Mouse (Mus musculus): ENCODE measurements at regions not wholly inside any gene's neighbourhood (a gene's known extent, or its start where the extent isn't known, plus 50 kb on each side); places are given as distances from the start of the nearest gene placed in this dataset.

- no peak overlapping the region for H3K27ac ChIP-seq
- no peak overlapping the region for H3K4me3 ChIP-seq
- no peak overlapping the region for H3K4me2 ChIP-seq
- no peaks in the 10 kb centered on the region for H3K4me1 ChIP-seq
- no peaks in the 10 kb centered on the region for H3K27me3 ChIP-seq
- H3K9me3 ChIP-seq, result no peaks in the 10 kb centered on the region
- no peaks in the 10 kb centered on the region for H3K36me3 ChIP-seq
- no peak overlapping the region for H3K9ac ChIP-seq
- WGBS, result 91% methylated on average over 3 of the region's 3 CpGs
- no peak for ATAC-seq (ENCODE audit: borderline replicate concordance, extremely low read depth, low FRiP score, low TSS enrichment)
These were observed 536.2 kb upstream of the Adgrl2 start for GRCm38 (mm10) chr3:149526509-149526908.

GRCm38 (mm10) chr3:149519575-149519929 is 529.2 kb upstream of the Adgrl2 start:
- H3K4me1 ChIP-seq, result peaks cover 11% of the 10 kb centered on the region; the same call in 1 of the 2 replicates
- H3K4me2 ChIP-seq, result peak overlapping the region; percentile 78
- no peak overlapping the region for H3K9ac ChIP-seq
- H3K4me3 ChIP-seq, result peak overlapping the region; percentile 37
- ATAC-seq (ENCODE audit: borderline replicate concordance, extremely low read depth, low FRiP score, low TSS enrichment), result no peak
- H3K27me3 ChIP-seq, result peaks cover 20% of the 10 kb centered on the region
- H3K36me3 ChIP-seq, result no peaks in the 10 kb centered on the region
- 18% methylated on average over 15 of the region's 15 CpGs for WGBS
- H3K9me3 ChIP-seq, result no peaks in the 10 kb centered on the region
- H3K27ac ChIP-seq, result no peak overlapping the region

GRCm38 (mm10) chr3:149518928-149519574 is 528.7 kb upstream of the Adgrl2 start:
- no peaks in the 10 kb centered on the region for H3K36me3 ChIP-seq
- H3K9ac ChIP-seq, result no peak overlapping the region
- no peak for ATAC-seq (ENCODE audit: borderline replicate concordance, extremely low read depth, low FRiP score, low TSS enrichment)
- peaks cover 20% of the 10 kb centered on the region for H3K27me3 ChIP-seq
- H3K4me3 ChIP-seq, result peak overlapping the region; percentile 37
- WGBS, result 5% methylated on average over 27 of the region's 27 CpGs
- peak overlapping the region; percentile 78 for H3K4me2 ChIP-seq
- no peak overlapping the region for H3K27ac ChIP-seq
- no peaks in the 10 kb centered on the region for H3K9me3 ChIP-seq
- H3K4me1 ChIP-seq, result peaks cover 11% of the 10 kb centered on the region; the same call in 1 of the 2 replicates

GRCm38 (mm10) chr3:149517537-149517936 is 527.2 kb upstream of the Adgrl2 start:
- Histone ChIP-seq H3K36me3 (no peaks in the 10 kb centered on the region), H3K9me3 (no peaks in the 10 kb centered on the region), H3K4me1 (peaks cover 11% of the 10 kb centered on the region; the same call in 1 of the 2 replicates), H3K27ac (no peak overlapping the region), H3K4me2 (no peak overlapping the region), H3K4me3 (no peak overlapping the region), H3K27me3 (peaks cover 20% of the 10 kb centered on the region), H3K9ac (no peak overlapping the region)
- WGBS, result 84% methylated on average over 11 of the region's 11 CpGs
- no peak for ATAC-seq (ENCODE audit: borderline replicate concordance, extremely low read depth, low FRiP score, low TSS enrichment)

- Histone ChIP-seq H3K9ac (no peak overlapping the region), H3K9me3 (no peaks in the 10 kb centered on the region), H3K4me1 (no peaks in the 10 kb centered on the region), H3K36me3 (no peaks in the 10 kb centered on the region), H3K27ac (no peak overlapping the region), H3K27me3 (no peaks in the 10 kb centered on the region), H3K4me3 (no peak overlapping the region), H3K4me2 (no peak overlapping the region)
- ATAC-seq (ENCODE audit: borderline replicate concordance, extremely low read depth, low FRiP score, low TSS enrichment), result no peak
- WGBS, result 87% methylated on average over 6 of the region's 6 CpGs
These were observed 518.8 kb upstream of the Adgrl2 start for GRCm38 (mm10) chr3:149509178-149509577.

- H3K4me1 ChIP-seq, result no peaks in the 10 kb centered on the region
- H3K4me3 ChIP-seq, result no peak overlapping the region
- no peak overlapping the region for H3K27ac ChIP-seq
- no peak overlapping the region for H3K4me2 ChIP-seq
- no peak overlapping the region for H3K9ac ChIP-seq
- no peaks in the 10 kb centered on the region for H3K36me3 ChIP-seq
- WGBS, result 80% methylated on average over 10 of the region's 10 CpGs
- no peaks in the 10 kb centered on the region for H3K9me3 ChIP-seq
- no peaks in the 10 kb centered on the region for H3K27me3 ChIP-seq
- ATAC-seq (ENCODE audit: borderline replicate concordance, extremely low read depth, low FRiP score, low TSS enrichment), result no peak
These were observed 518.3 kb upstream of the Adgrl2 start for GRCm38 (mm10) chr3:149508671-149509070.

GRCm38 (mm10) chr3:149505692-149506091 is 515.3 kb upstream of the Adgrl2 start:
- Histone ChIP-seq H3K27ac (no peak overlapping the region), H3K4me2 (no peak overlapping the region), H3K9ac (no peak overlapping the region), H3K27me3 (no peaks in the 10 kb centered on the region), H3K9me3 (no peaks in the 10 kb centered on the region), H3K4me3 (no peak overlapping the region), H3K36me3 (no peaks in the 10 kb centered on the region), H3K4me1 (no peaks in the 10 kb centered on the region)
- 49% methylated on average over 9 of the region's 9 CpGs for WGBS
- no peak for ATAC-seq (ENCODE audit: borderline replicate concordance, extremely low read depth, low FRiP score, low TSS enrichment)

- no peak overlapping the region for H3K4me2 ChIP-seq
- H3K4me3 ChIP-seq, result no peak overlapping the region
- no peak overlapping the region for H3K9ac ChIP-seq
- no peaks in the 10 kb centered on the region for H3K36me3 ChIP-seq
- H3K4me1 ChIP-seq, result no peaks in the 10 kb centered on the region
- H3K9me3 ChIP-seq, result no peaks in the 10 kb centered on the region
- WGBS, result 88% methylated on average over 2 of the region's 2 CpGs
- no peak for ATAC-seq (ENCODE audit: borderline replicate concordance, extremely low read depth, low FRiP score, low TSS enrichment)
- H3K27ac ChIP-seq, result no peak overlapping the region
- no peaks in the 10 kb centered on the region for H3K27me3 ChIP-seq
These were observed 513.6 kb upstream of the Adgrl2 start for GRCm38 (mm10) chr3:149503992-149504391.

- Histone ChIP-seq H3K36me3 (no peaks in the 10 kb centered on the region), H3K4me3 (no peak overlapping the region), H3K27me3 (no peaks in the 10 kb centered on the region), H3K4me2 (no peak overlapping the region), H3K4me1 (no peaks in the 10 kb centered on the region), H3K27ac (no peak overlapping the region), H3K9ac (no peak overlapping the region), H3K9me3 (no peaks in the 10 kb centered on the region)
- 70% methylated on average over 3 of the region's 3 CpGs for WGBS
- ATAC-seq (ENCODE audit: borderline replicate concordance, extremely low read depth, low FRiP score, low TSS enrichment), result no peak
These were observed 509.8 kb upstream of the Adgrl2 start for GRCm38 (mm10) chr3:149500130-149500529.

- Histone ChIP-seq H3K4me2 (no peak overlapping the region), H3K4me3 (no peak overlapping the region), H3K9me3 (no peaks in the 10 kb centered on the region), H3K27ac (no peak overlapping the region), H3K4me1 (no peaks in the 10 kb centered on the region), H3K9ac (no peak overlapping the region), H3K27me3 (no peaks in the 10 kb centered on the region), H3K36me3 (no peaks in the 10 kb centered on the region)
- ATAC-seq (ENCODE audit: borderline replicate concordance, extremely low read depth, low FRiP score, low TSS enrichment), result no peak
- 33% methylated on average over 1 of the region's 1 CpGs for WGBS
These were observed 508.4 kb upstream of the Adgrl2 start for GRCm38 (mm10) chr3:149498765-149499164.

- Histone ChIP-seq H3K4me2 (no peak overlapping the region), H3K4me3 (no peak overlapping the region), H3K4me1 (no peaks in the 10 kb centered on the region), H3K9me3 (no peaks in the 10 kb centered on the region), H3K9ac (no peak overlapping the region), H3K27me3 (no peaks in the 10 kb centered on the region), H3K36me3 (no peaks in the 10 kb centered on the region), H3K27ac (no peak overlapping the region)
- ATAC-seq (ENCODE audit: borderline replicate concordance, extremely low read depth, low FRiP score, low TSS enrichment), result no peak
- 45% methylated on average over 10 of the region's 10 CpGs for WGBS
These were observed 506.6 kb upstream of the Adgrl2 start for GRCm38 (mm10) chr3:149496829-149497471.

GRCm38 (mm10) chr3:149496122-149496521 is 505.8 kb upstream of the Adgrl2 start:
- Histone ChIP-seq H3K9me3 (no peaks in the 10 kb centered on the region), H3K4me1 (no peaks in the 10 kb centered on the region), H3K27ac (no peak overlapping the region), H3K27me3 (no peaks in the 10 kb centered on the region), H3K4me3 (no peak overlapping the region), H3K9ac (no peak overlapping the region), H3K36me3 (no peaks in the 10 kb centered on the region), H3K4me2 (no peak overlapping the region)
- no peak for ATAC-seq (ENCODE audit: borderline replicate concordance, extremely low read depth, low FRiP score, low TSS enrichment)
- 62% methylated on average over 2 of the region's 2 CpGs for WGBS

Data from lung, embryonic 15.5 days (tissue).